Mouse (Mus musculus) MEL (cell line): ENCODE data around the gene Fkbp5. TPM values are rescaled to one million over a fixed set of nuclear protein-coding genes. Genes with fewer than 3 reads are reported as not detected.
A peak's percentile ranks its signal among the peaks of the same experiment; 100 is the strongest.

Source experiments
- DNase-seq: peaks from one replicate; pipeline ENCODE4 v3.0.0; 2011; ENCODE audit warnings: low read depth, low spot score
- H3K27ac ChIP-seq: 2 replicates; pipeline ENCODE4 v1.5.1; 2012; ENCODE audit warnings: low read depth, mild to moderate bottlenecking, control low read depth, low read length, moderate library complexity; ENCODE audit not compliant: control insufficient read depth
- H3K27me3 ChIP-seq, 2 experiments: fragments of 150-350 bp in 1 of 2; sonication (generic) in 1 of 2; 2 replicates each; pipeline ENCODE4 v1.6.1; 2012; ENCODE audit warnings: low read length in 2 of 2, mild to moderate bottlenecking in 2 of 2, improper control_type of control experiment in 1 of 2, moderate library complexity in 1 of 2; ENCODE audit not compliant: insufficient read depth in 2 of 2, control insufficient read depth in 1 of 2
- H3K36me3 ChIP-seq, 2 experiments: 2 replicates each; pipeline ENCODE4 v1.6.1; 2012 to 2014; ENCODE audit warnings: low read length in 2 of 2, improper control_type of control experiment in 1 of 2, inconsistent platforms in 1 of 2, mild to moderate bottlenecking in 1 of 2; ENCODE audit not compliant: insufficient read depth in 2 of 2, control insufficient read depth in 1 of 2
- H3K4me1 ChIP-seq, 2 experiments: fragments of 150-350 bp in 1 of 2; sonication (generic) in 1 of 2; 2 replicates each; pipeline ENCODE4 v1.6.1; 2012; ENCODE audit warnings: low read length in 2 of 2, improper control_type of control experiment in 1 of 2, mild to moderate bottlenecking in 1 of 2; ENCODE audit not compliant: insufficient read depth in 2 of 2, control insufficient read depth in 1 of 2
- H3K4me3 ChIP-seq, 2 experiments: fragments of 150-350 bp in 1 of 2; sonication (generic) in 1 of 2; 2 replicates each; pipeline ENCODE4 v1.5.1; 2012; ENCODE audit warnings: low read depth in 2 of 2, low read length in 2 of 2, mild to moderate bottlenecking in 2 of 2, moderate library complexity in 2 of 2, control low read depth in 1 of 2, improper control_type of control experiment in 1 of 2; ENCODE audit not compliant: control insufficient read depth in 1 of 2, insufficient read depth in 1 of 2
- H3K79me2 ChIP-seq: 2 replicates; pipeline ENCODE4 v1.6.1; 2012; ENCODE audit warnings: mild to moderate bottlenecking, low read length, moderate library complexity; ENCODE audit not compliant: control insufficient read depth, poor library complexity, insufficient read depth
- H3K9ac ChIP-seq: 2 replicates; pipeline ENCODE4 v1.6.1; 2012; ENCODE audit warnings: low read depth, mild to moderate bottlenecking, control low read depth, low read length, moderate library complexity; ENCODE audit not compliant: control insufficient read depth, poor library complexity, severe bottlenecking
- H3K9me3 ChIP-seq: fragments of 150-350 bp; sonication (generic); replicated peaks from 2 replicates; pipeline ENCODE4 v1.6.1; 2012; ENCODE audit warnings: mild to moderate bottlenecking, low read length, improper control_type of control experiment, moderate library complexity; ENCODE audit not compliant: insufficient read depth
- CHD2 ChIP-seq: IDR thresholded peaks from 2 replicates; pipeline ENCODE4 v1.6.1; 2011; ENCODE audit warnings: low read length, improper control_type of control experiment
- CTCF ChIP-seq, 3 experiments: IDR thresholded peaks in 2 of 3; conservative IDR thresholded peaks in 1 of 3; 2 replicates each; pipeline ENCODE4 v1.5.1; 2011 to 2012; ENCODE audit warnings: low read length in 3 of 3, low read depth in 2 of 3, mild to moderate bottlenecking in 2 of 3, improper control_type of control experiment in 1 of 3, inconsistent platforms in 1 of 3, mixed read lengths in 1 of 3, moderate library complexity in 1 of 3; ENCODE audit not compliant: control insufficient read depth in 1 of 3, insufficient read depth in 1 of 3, poor library complexity in 1 of 3, severe bottlenecking in 1 of 3
- ELF1 ChIP-seq: IDR thresholded peaks from 2 replicates; pipeline ENCODE4 v1.6.1; 2014; ENCODE audit warnings: low read depth, mild to moderate bottlenecking, inconsistent platforms, low read length, improper control_type of control experiment, moderate library complexity
- ETS1 ChIP-seq: IDR thresholded peaks from 2 replicates; pipeline ENCODE4 v1.6.1; 2012; ENCODE audit warnings: low read depth, mild to moderate bottlenecking, inconsistent platforms, low read length, improper control_type of control experiment, moderate library complexity
- GABPA ChIP-seq: IDR thresholded peaks from 2 replicates; pipeline ENCODE4 v1.6.1; 2012; ENCODE audit warnings: low read depth, mild to moderate bottlenecking, inconsistent platforms, low read length, improper control_type of control experiment, moderate library complexity
- GATA1 ChIP-seq: IDR thresholded peaks from 2 replicates; pipeline ENCODE4 v1.6.1; 2011; ENCODE audit warnings: low read depth, low read length, improper control_type of control experiment
- HCFC1 ChIP-seq: IDR thresholded peaks from 2 replicates; pipeline ENCODE4 v1.6.1; 2012; ENCODE audit warnings: low read depth, mild to moderate bottlenecking, inconsistent platforms, low read length, improper control_type of control experiment, moderate library complexity
- JUND ChIP-seq: IDR thresholded peaks from 2 replicates; pipeline ENCODE4 v1.6.1; 2011; ENCODE audit warnings: low read depth, mild to moderate bottlenecking, improper control_type of control experiment, low read length
- MAFK ChIP-seq: IDR thresholded peaks from 2 replicates; pipeline ENCODE4 v1.6.1; 2011; ENCODE audit warnings: low read depth, mild to moderate bottlenecking, low read length, improper control_type of control experiment, borderline replicate concordance
- MAX ChIP-seq: IDR thresholded peaks from 2 replicates; pipeline ENCODE4 v1.6.1; 2011; ENCODE audit warnings: low read length, improper control_type of control experiment
- MXI1 ChIP-seq: IDR thresholded peaks from 2 replicates; pipeline ENCODE4 v1.6.1; 2011; ENCODE audit warnings: mild to moderate bottlenecking, low read depth, low read length, improper control_type of control experiment
- MYB ChIP-seq: IDR thresholded peaks from 2 replicates; pipeline ENCODE4 v1.6.1; 2011; ENCODE audit warnings: mild to moderate bottlenecking, low read depth, low read length, improper control_type of control experiment
- MYC ChIP-seq: IDR thresholded peaks from 2 replicates; pipeline ENCODE4 v1.6.1; 2011; ENCODE audit warnings: low read depth, mild to moderate bottlenecking, low read length, improper control_type of control experiment, moderate library complexity
- POLR2A ChIP-seq, 2 experiments: IDR thresholded peaks; 2 replicates each; pipeline ENCODE4 v1.6.1; 2011 to 2012; ENCODE audit warnings: low read length in 2 of 2, mild to moderate bottlenecking in 2 of 2, control low read depth in 1 of 2, improper control_type of control experiment in 1 of 2, low read depth in 1 of 2, moderate library complexity in 1 of 2; ENCODE audit not compliant: control insufficient read depth in 1 of 2, insufficient read depth in 1 of 2, poor library complexity in 1 of 2
- POLR2AphosphoS2 ChIP-seq: IDR thresholded peaks from 2 replicates; pipeline ENCODE4 v1.6.1; 2011; ENCODE audit warnings: low read length, improper control_type of control experiment
- POLR2AphosphoS5 ChIP-seq: IDR thresholded peaks from 2 replicates; pipeline ENCODE4 v1.6.1; 2012; ENCODE audit warnings: low read depth, borderline replicate concordance, mild to moderate bottlenecking, inconsistent platforms, low read length, moderate library complexity, mixed read lengths
- RAD21 ChIP-seq: IDR thresholded peaks from 2 replicates; pipeline ENCODE4 v1.6.1; 2011; ENCODE audit warnings: mild to moderate bottlenecking, low read depth, low read length, improper control_type of control experiment
- SMC3 ChIP-seq: IDR thresholded peaks from 2 replicates; pipeline ENCODE4 v1.6.1; 2011; ENCODE audit warnings: low read depth, low read length, improper control_type of control experiment
- TBP ChIP-seq: IDR thresholded peaks from 2 replicates; pipeline ENCODE4 v1.8.0; 2011; ENCODE audit warnings: low read depth, low read length, improper control_type of control experiment
- USF1 ChIP-seq: IDR thresholded peaks from 2 replicates; pipeline ENCODE4 v1.6.1; 2014; ENCODE audit warnings: low read depth, mild to moderate bottlenecking, inconsistent platforms, low read length, improper control_type of control experiment, moderate library complexity
- ZMIZ1 ChIP-seq: IDR thresholded peaks from 2 replicates; pipeline ENCODE4 v1.6.1; 2012; ENCODE audit warnings: low read depth, mild to moderate bottlenecking, inconsistent platforms, low read length, improper control_type of control experiment, moderate library complexity
- ZNF384 ChIP-seq: IDR thresholded peaks from 2 replicates; pipeline ENCODE4 v1.6.1; 2012; ENCODE audit warnings: low read depth, mild to moderate bottlenecking, inconsistent platforms, low read length, improper control_type of control experiment
- polyA plus RNA-seq, 2 experiments: library from polyadenylated mRNA; stranded (reverse) in 1 of 2; unstranded in 1 of 2; fragments of >175 nt in 1 of 2; fragments of >200 nt in 1 of 2; gene quantifications; 2 replicates each; pipeline versions ENCODE4 v1.2.1 to v1.2.4; 2012; ENCODE audit warnings: low replicate concordance in 2 of 2, low read depth in 1 of 2; ENCODE audit not compliant: insufficient read length in 2 of 2, insufficient read depth in 1 of 2, missing spikeins in 1 of 2
- total RNA-seq: library from RNA; depleted of rRNA; stranded (reverse); fragments of 300-350 nt; gene quantifications from 2 replicates; pipeline ENCODE4 v1.2.3, GENCODE M21; 2012

Fkbp5 gene
- total and polyA plus RNA-seq, 3 experiments = 16.6 to 184 (median 44.3) TPM

DNA sequence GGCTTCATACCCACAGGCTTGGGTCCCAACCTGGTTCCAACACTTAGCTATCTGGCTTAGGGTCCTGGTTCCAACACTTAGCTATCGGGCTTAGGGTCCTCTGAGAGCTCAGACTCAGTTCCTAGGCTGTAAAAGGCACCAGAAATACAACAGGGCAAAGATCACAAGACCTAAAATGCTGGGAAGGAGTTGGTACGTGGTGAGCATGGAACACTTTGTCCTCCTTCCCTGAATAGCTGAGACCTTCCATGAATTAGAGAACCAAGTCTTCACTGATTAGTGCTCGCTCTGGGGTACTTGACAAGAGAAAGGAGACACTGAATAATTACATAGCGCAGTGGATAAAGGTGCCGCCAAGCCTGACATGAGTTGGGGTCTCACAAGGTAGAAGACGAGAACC lies 4.6 kb upstream of the Fkbp5 start:
- Histone ChIP-seq H3K36me3 (peaks cover 0 to 20% of the 10 kb centered on the region in 2 experiments; a peak in 2 of 4 replicates), H3K4me3 (peak overlapping the region; percentile 34 to 58; a peak in 3 of 4 replicates), H3K79me2 (peaks cover 5% of the 10 kb centered on the region; the same call in 1 of the 2 replicates), H3K27ac (peak overlapping the region; percentile 26; the same call in 1 of the 2 replicates), H3K9me3 (no peaks in the 10 kb centered on the region), H3K27me3 (no peaks in the 10 kb centered on the region), H3K9ac (peak overlapping the region; percentile 48), H3K4me1 (peaks cover 6 to 32% of the 10 kb centered on the region in 2 experiments; a peak in 3 of 4 replicates)
- no peak for DNase-seq
- no peak for TF ChIP-seq POLR2A (IDR thresholded peaks at IDR 0.05; ENCODE audit: control insufficient read depth in 1 of 2, insufficient read depth in 1 of 2, low read depth in 1 of 2, low read length in 2 of 2, poor library complexity in 1 of 2)
- TF ChIP-seq GABPA = no peak
- no peak for TF ChIP-seq CHD2
- TF ChIP-seq RAD21 = no peak
- TF ChIP-seq MYB = no peak
- TF ChIP-seq ELF1 = no peak
- no peak for TF ChIP-seq MAX
- TF ChIP-seq MAFK = no peak
- TF ChIP-seq JUND = no peak
- no peak for TF ChIP-seq SMC3
- no peak for TF ChIP-seq ETS1
- TF ChIP-seq USF1 = no peak
- no peak for TF ChIP-seq TBP
- no peak for TF ChIP-seq POLR2AphosphoS5
- no peak for TF ChIP-seq MXI1
- TF ChIP-seq CTCF (IDR thresholded peaks at IDR 0.05 in 2 of 3, conservative IDR thresholded peaks at IDR 0.05 in 1 of 3; ENCODE audit: control insufficient read depth in 1 of 3, insufficient read depth in 1 of 3, low read depth in 2 of 3, low read length in 3 of 3, poor library complexity in 1 of 3, severe bottlenecking in 1 of 3) = no peak
- no peak for TF ChIP-seq MYC
- TF ChIP-seq GATA1 = no peak
- no peak for TF ChIP-seq ZMIZ1
- TF ChIP-seq POLR2AphosphoS2 = no peak

DNA sequence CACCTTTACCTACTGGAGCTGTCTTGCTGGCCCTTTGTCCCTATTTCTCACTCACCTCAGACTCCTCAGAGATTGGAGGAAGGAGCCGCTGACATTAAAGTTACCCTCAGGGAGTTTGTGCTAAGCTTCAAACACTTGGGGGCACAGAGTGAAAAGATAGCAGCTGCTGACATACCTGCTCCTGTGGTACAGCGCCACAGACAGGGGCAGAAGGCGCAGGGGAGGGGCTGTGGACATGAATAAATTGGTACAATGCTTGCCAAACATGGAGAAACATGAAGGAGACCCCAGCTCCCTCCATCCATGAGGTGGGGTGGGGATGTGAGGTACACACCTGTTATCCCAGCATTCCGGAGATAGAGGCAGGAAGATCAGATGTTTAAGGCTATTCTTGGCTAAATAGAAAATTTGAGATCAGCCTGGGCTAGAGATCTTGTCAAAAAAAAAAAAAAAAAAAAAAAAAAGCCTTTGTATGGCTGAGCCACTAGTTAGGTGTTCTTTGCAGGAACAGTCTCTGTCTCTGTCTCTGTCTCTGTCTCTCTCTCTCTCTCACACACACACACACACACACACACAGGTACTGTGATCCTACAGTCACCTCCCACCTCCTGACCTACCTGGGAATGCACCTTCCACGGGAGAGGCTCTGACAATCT lies 3.9 kb upstream of the Fkbp5 start:
- H3K36me3 ChIP-seq = peaks cover 0 to 20% of the 10 kb centered on the region in 2 experiments; a peak in 2 of 4 replicates
- TF ChIP-seq ZNF384 (peak; percentile 73), HCFC1 (no peak)
- no peak for DNase-seq
- H3K79me2 ChIP-seq = peaks cover 5% of the 10 kb centered on the region; the same call in 1 of the 2 replicates
- no peak overlapping the region for H3K27ac ChIP-seq
- H3K9me3 ChIP-seq = no peaks in the 10 kb centered on the region
- H3K27me3 ChIP-seq = no peaks in the 10 kb centered on the region
- H3K4me3 ChIP-seq = no peak overlapping the region
- no peak overlapping the region for H3K9ac ChIP-seq
- peaks cover 6 to 34% of the 10 kb centered on the region in 2 experiments; a peak in 3 of 4 replicates for H3K4me1 ChIP-seq
